Mouse (Mus musculus): ENCODE results near the gene Gulp1. TPM values are rescaled to one million over a fixed set of nuclear protein-coding genes. Genes with fewer than 3 reads are reported as not detected.

The Gulp1 gene
- polyA plus RNA-seq, 1 experiment: 1.8 TPM

GRCm38 (mm10) chr1:44720785-44721410 is 169.6 kb downstream of the Gulp1 start:
- H3K36me3 ChIP-seq (ENCODE audit: control insufficient read depth, insufficient read depth): no peaks in the 10 kb centered on the region
- H3K79me2 ChIP-seq (ENCODE audit: control insufficient read depth, insufficient read depth): no peaks in the 10 kb centered on the region
- no peaks in the 10 kb centered on the region for H3K27me3 ChIP-seq (ENCODE audit: control insufficient read depth, insufficient read depth, insufficient read length)
- H3K4me3 ChIP-seq (ENCODE audit: insufficient read depth, poor library complexity, severe bottlenecking): no peak overlapping the region
- H3K79me3 ChIP-seq (ENCODE audit: low read depth): no peaks in the 10 kb centered on the region
- no peak overlapping the region for H3ac ChIP-seq (ENCODE audit: control insufficient read depth, insufficient read length, low read depth)
- TF ChIP-seq FOSL1 (IDR thresholded peaks at IDR 0.05; ENCODE audit: insufficient read depth, low read length, poor library complexity, severe bottlenecking) (no peak), MYOG (IDR thresholded peaks at IDR 0.05; ENCODE audit: control insufficient read depth, extremely low read depth, insufficient read length) (no peak), USF1 (IDR thresholded peaks at IDR 0.05; ENCODE audit: low read depth) (no peak), MAX (IDR thresholded peaks at IDR 0.05) (no peak), MYOD1 (IDR thresholded peaks at IDR 0.05; ENCODE audit: control insufficient read depth, insufficient read length, low read depth) (no peak)

GRCm38 (mm10) chr1:44741256-44741655 is 189.9 kb downstream of the Gulp1 start:
- TF ChIP-seq CTCF (IDR thresholded peaks at IDR 0.05; ENCODE audit: control insufficient read depth, insufficient read depth, insufficient read length) (no peak), USF1 (IDR thresholded peaks at IDR 0.05; ENCODE audit: low read depth) (no peak), MYOG (IDR thresholded peaks at IDR 0.05; ENCODE audit: control insufficient read depth, extremely low read depth, insufficient read length) (no peak), CEBPB (IDR thresholded peaks at IDR 0.05; ENCODE audit: low read depth) (no peak), MYOD1 (IDR thresholded peaks at IDR 0.05; ENCODE audit: control insufficient read depth, insufficient read length, low read depth) (no peak), MAX (IDR thresholded peaks at IDR 0.05) (no peak), FOSL1 (IDR thresholded peaks at IDR 0.05; ENCODE audit: insufficient read depth, low read length, poor library complexity, severe bottlenecking) (no peak)
- Histone ChIP-seq H3K36me3 (ENCODE audit: control insufficient read depth, insufficient read depth) (no peaks in the 10 kb centered on the region), H3K27me3 (ENCODE audit: control insufficient read depth, insufficient read depth, insufficient read length) (no peaks in the 10 kb centered on the region), H3K79me3 (ENCODE audit: low read depth) (no peaks in the 10 kb centered on the region), H3K4me3 (ENCODE audit: insufficient read depth, poor library complexity, severe bottlenecking) (no peak overlapping the region), H3K79me2 (ENCODE audit: control insufficient read depth, insufficient read depth) (no peaks in the 10 kb centered on the region), H3ac (ENCODE audit: control insufficient read depth, insufficient read length, low read depth) (no peak overlapping the region)

GRCm38 (mm10) chr1:44745711-44746110 is 194.4 kb downstream of the Gulp1 start:
- no peaks in the 10 kb centered on the region for H3K79me3 ChIP-seq (ENCODE audit: low read depth)
- no peaks in the 10 kb centered on the region for H3K79me2 ChIP-seq (ENCODE audit: control insufficient read depth, insufficient read depth)
- TF ChIP-seq FOSL1 (IDR thresholded peaks at IDR 0.05; ENCODE audit: insufficient read depth, low read length, poor library complexity, severe bottlenecking) (no peak), MYOG (IDR thresholded peaks at IDR 0.05; ENCODE audit: control insufficient read depth, extremely low read depth, insufficient read length) (no peak), MYOD1 (IDR thresholded peaks at IDR 0.05; ENCODE audit: control insufficient read depth, insufficient read length, low read depth) (no peak), MAX (IDR thresholded peaks at IDR 0.05) (no peak), CEBPB (IDR thresholded peaks at IDR 0.05; ENCODE audit: low read depth) (no peak), USF1 (IDR thresholded peaks at IDR 0.05; ENCODE audit: low read depth) (no peak), CTCF (IDR thresholded peaks at IDR 0.05; ENCODE audit: control insufficient read depth, insufficient read depth, insufficient read length) (no peak)

GRCm38 (mm10) chr1:44750731-44751730 is 199.7 kb downstream of the Gulp1 start:
- Histone ChIP-seq H3K36me3 (ENCODE audit: control insufficient read depth, insufficient read depth) (no peaks in the 10 kb centered on the region), H3K4me3 (ENCODE audit: insufficient read depth, poor library complexity, severe bottlenecking) (no peak overlapping the region), H3K27me3 (ENCODE audit: control insufficient read depth, insufficient read depth, insufficient read length) (no peaks in the 10 kb centered on the region), H3K79me2 (ENCODE audit: control insufficient read depth, insufficient read depth) (no peaks in the 10 kb centered on the region), H3ac (ENCODE audit: control insufficient read depth, insufficient read length, low read depth) (no peak overlapping the region), H3K79me3 (ENCODE audit: low read depth) (no peaks in the 10 kb centered on the region)
- TF ChIP-seq MAX (IDR thresholded peaks at IDR 0.05) (no peak), FOSL1 (IDR thresholded peaks at IDR 0.05; ENCODE audit: insufficient read depth, low read length, poor library complexity, severe bottlenecking) (no peak), MYOG (IDR thresholded peaks at IDR 0.05; ENCODE audit: control insufficient read depth, extremely low read depth, insufficient read length) (no peak), USF1 (IDR thresholded peaks at IDR 0.05; ENCODE audit: low read depth) (no peak), CTCF (IDR thresholded peaks at IDR 0.05; ENCODE audit: control insufficient read depth, insufficient read depth, insufficient read length) (no peak), MYOD1 (IDR thresholded peaks at IDR 0.05; ENCODE audit: control insufficient read depth, insufficient read length, low read depth) (no peak), CEBPB (IDR thresholded peaks at IDR 0.05; ENCODE audit: low read depth) (no peak)

More at GRCm38 (mm10) chr1:44745711-44746110, 194.4 kb downstream of the Gulp1 start:
- Histone ChIP-seq H3ac (ENCODE audit: control insufficient read depth, insufficient read length, low read depth) (no peak overlapping the region), H3K36me3 (ENCODE audit: control insufficient read depth, insufficient read depth) (no peaks in the 10 kb centered on the region), H3K27me3 (ENCODE audit: control insufficient read depth, insufficient read depth, insufficient read length) (no peaks in the 10 kb centered on the region), H3K4me3 (ENCODE audit: insufficient read depth, poor library complexity, severe bottlenecking) (no peak overlapping the region)

GRCm38 (mm10) chr1:44778251-44778650 is 226.9 kb downstream of the Gulp1 start:
- H3ac ChIP-seq (ENCODE audit: control insufficient read depth, insufficient read length, low read depth): no peak overlapping the region
- TF ChIP-seq MYOG (IDR thresholded peaks at IDR 0.05; ENCODE audit: control insufficient read depth, extremely low read depth, insufficient read length): no peak
- no peak for TF ChIP-seq CEBPB (IDR thresholded peaks at IDR 0.05; ENCODE audit: low read depth)
- no peak for TF ChIP-seq FOSL1 (IDR thresholded peaks at IDR 0.05; ENCODE audit: insufficient read depth, low read length, poor library complexity, severe bottlenecking)
- TF ChIP-seq MAX (IDR thresholded peaks at IDR 0.05): no peak
- no peak for TF ChIP-seq USF1 (IDR thresholded peaks at IDR 0.05; ENCODE audit: low read depth)
- no peak for TF ChIP-seq CTCF (IDR thresholded peaks at IDR 0.05; ENCODE audit: control insufficient read depth, insufficient read depth, insufficient read length)
- H3K79me3 ChIP-seq (ENCODE audit: low read depth): no peaks in the 10 kb centered on the region
- H3K27me3 ChIP-seq (ENCODE audit: control insufficient read depth, insufficient read depth, insufficient read length): no peaks in the 10 kb centered on the region
- no peaks in the 10 kb centered on the region for H3K36me3 ChIP-seq (ENCODE audit: control insufficient read depth, insufficient read depth)
- no peak overlapping the region for H3K4me3 ChIP-seq (ENCODE audit: insufficient read depth, poor library complexity, severe bottlenecking)
- H3K79me2 ChIP-seq (ENCODE audit: control insufficient read depth, insufficient read depth): no peaks in the 10 kb centered on the region

Measured in C2C12 (cell line).